Mouse (Mus musculus): ENCODE results near the gene Synrg.

GRCm38 (mm10) chr11:84040621-84041020 lies 76.4 kb downstream of the Synrg start:
- no peak for TF ChIP-seq TAL1 (IDR thresholded peaks at IDR 0.05; ENCODE audit: low read length)
- no peak for TF ChIP-seq GATA1 (IDR thresholded peaks at IDR 0.05; ENCODE audit: low read length)

Data from erythroblast, embryonic 14.5 days (primary cell).